Mouse (Mus musculus) cortical plate, adult 2 months (tissue): ENCODE results near the gene Fstl1.

Experiments
- CTCF ChIP-seq: fragments of 200-500 bp; IDR thresholded peaks from 2 replicates; pipeline ENCODE4 v1.5.1; 2011; ENCODE audit warnings: mild to moderate bottlenecking, control low read depth, low read length; ENCODE audit not compliant: insufficient read depth; ENCODE audit errors: extremely low read depth
- POLR2A ChIP-seq: fragments of 200-500 bp; IDR thresholded peaks from 2 replicates; pipeline ENCODE4 v1.6.1; 2011; ENCODE audit warnings: mild to moderate bottlenecking, low read length, control low read depth; ENCODE audit not compliant: insufficient read depth; ENCODE audit errors: extremely low read depth

GRCm38 (mm10) chr16:37740076-37740475 is 36.6 kb upstream of the Fstl1 start:
- TF ChIP-seq POLR2A (no peak), CTCF (no peak)
